Mouse (Mus musculus) skeletal muscle tissue, adult 2 months (tissue): ENCODE data around the gene Trcg1.

Experiments used
- DNase-seq: peaks from one replicate; pipeline ENCODE4 v3.0.0-alpha.2; 2012; ENCODE audit warnings: low read depth, low spot score

Gene Trcg1

DNA sequence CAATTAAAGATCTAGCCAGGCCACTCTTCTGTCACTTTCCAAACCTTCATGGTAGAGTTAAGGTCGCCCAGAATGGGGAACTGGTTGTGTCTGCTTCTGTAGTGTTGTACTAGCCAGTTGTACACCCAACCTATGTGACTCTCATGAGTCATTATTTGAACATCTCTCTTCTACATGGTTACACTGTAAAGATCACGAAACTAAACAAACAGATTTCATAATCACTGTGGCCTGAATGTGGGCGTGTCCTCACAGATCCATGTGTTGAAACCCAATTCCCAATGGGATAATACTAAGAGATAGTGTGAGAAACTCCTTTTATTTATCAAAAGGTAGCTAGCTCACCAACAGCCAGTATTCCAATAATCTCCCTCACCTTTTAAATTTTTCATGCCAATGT, 59.3 kb downstream of the Trcg1 start:
- DNase-seq: no peak

DNA sequence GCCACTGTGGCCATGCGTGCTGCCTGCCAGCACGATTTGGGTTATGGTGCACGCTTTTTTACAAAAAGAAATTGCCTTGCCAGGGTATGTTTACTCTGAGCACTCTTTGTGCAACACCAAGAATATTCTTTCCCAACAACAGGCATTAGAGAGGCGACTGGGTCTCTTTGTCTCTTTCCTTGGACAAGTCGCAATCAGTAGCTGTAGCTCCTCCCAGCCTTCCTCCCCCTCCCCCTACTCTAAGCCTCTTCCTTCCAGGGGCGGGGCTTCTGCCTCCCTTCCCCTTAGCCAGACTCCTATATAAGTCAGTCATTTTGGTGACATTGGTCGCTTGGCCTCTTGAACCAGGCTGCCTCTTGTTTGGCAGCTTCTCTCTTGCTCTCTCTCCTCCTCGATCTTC, 59.9 kb downstream of the Trcg1 start:
- DNase-seq: no peak

DNA sequence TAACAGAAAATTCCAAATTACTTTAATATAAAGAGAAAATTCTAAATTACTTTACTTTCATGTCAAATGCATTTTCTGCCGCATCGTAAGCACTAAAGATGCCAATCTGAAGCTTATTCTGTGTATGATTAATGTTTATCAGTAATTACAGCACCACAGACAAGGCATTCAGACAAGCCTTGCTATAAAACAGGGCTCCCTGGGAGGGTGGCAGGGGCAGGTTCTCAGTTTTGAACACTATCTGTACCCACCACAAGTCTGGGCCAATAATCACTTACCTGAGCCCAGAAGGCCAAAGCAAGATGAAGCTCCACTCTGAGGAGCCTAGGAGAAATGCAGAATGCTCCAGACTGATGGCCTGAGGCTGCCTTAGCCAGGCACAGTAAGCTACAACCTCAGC, 61.6 kb downstream of the Trcg1 start:
- no peak for DNase-seq
